Mouse (Mus musculus) lung, embryonic 14.5 days (tissue): ENCODE measurements around the gene 1810010H24Rik. TPM values are rescaled to one million over a fixed set of nuclear protein-coding genes. Genes with fewer than 3 reads are reported as not detected.
"Not testable (repeated sequence)": the region's sequence is repeated elsewhere in the genome, so short reads cannot be mapped to it uniquely, and the experiment has no call there.

Experiments used
- ATAC-seq: fragments of 200-750 bp; cut with Nextera tagmentation; 2 replicates; pipeline ENCODE4 v1.8.0; 2017; ENCODE audit warnings: mild to moderate bottlenecking, moderate TSS enrichment, moderate library complexity; ENCODE audit not compliant: insufficient read depth
- DNase-seq: peaks from one replicate; pipeline ENCODE4 v3.0.0-alpha.2; 2015
- H3K27ac ChIP-seq: fragments of 300-500 bp; sonication (generic); 2 replicates; pipeline ENCODE4 v1.5.1; 2014; ENCODE audit warnings: low read depth, mild to moderate bottlenecking, moderate library complexity
- H3K27me3 ChIP-seq: fragments of 300-500 bp; sonication (generic); 2 replicates; pipeline ENCODE4 v1.6.1; 2014; ENCODE audit warnings: low read length, control low read depth; ENCODE audit not compliant: insufficient read depth
- H3K36me3 ChIP-seq: fragments of 300-500 bp; sonication (generic); 2 replicates; pipeline ENCODE4 v1.6.1; 2014; ENCODE audit warnings: control low read depth; ENCODE audit not compliant: insufficient read depth
- H3K4me1 ChIP-seq: fragments of 300-500 bp; sonication (generic); 2 replicates; pipeline ENCODE4 v1.6.1; 2014; ENCODE audit warnings: antibody characterized with exemption, control low read depth; ENCODE audit not compliant: insufficient read depth
- H3K4me2 ChIP-seq: fragments of 300-500 bp; sonication (generic); 2 replicates; pipeline ENCODE4 v1.6.1; 2014; ENCODE audit warnings: mild to moderate bottlenecking
- H3K4me3 ChIP-seq: fragments of 300-500 bp; sonication (generic); 2 replicates; pipeline ENCODE4 v1.5.1; 2014; ENCODE audit warnings: low read depth, low read length
- H3K9ac ChIP-seq: fragments of 300-500 bp; sonication (generic); 2 replicates; pipeline ENCODE4 v1.6.1; 2014
- H3K9me3 ChIP-seq: fragments of 300-500 bp; sonication (generic); 2 replicates; pipeline ENCODE4 v1.6.1; 2016; ENCODE audit warnings: low read depth, low read length, control low read depth
- CTCF ChIP-seq: IDR thresholded peaks from 2 replicates; pipeline ENCODE4 v1.5.1; 2016; ENCODE audit warnings: antibody characterized with exemption, low read depth
- WGBS: fragments of 180-500 bp; shearing (Covaris S2); extraction: QIAGEN DNeasy Blood & Tissue Kit; methylation state at CpG from one replicate; pipeline ENCODE4 v1.1.7; 2014; 5-methylcytosine and 5-hydroxymethylcytosine counted together
- polyA plus RNA-seq: library from polyadenylated mRNA; unstranded; fragments of >200 nt; fragmentation: Nextera tagmentation; extraction: Ambion mirVana; gene quantifications from 2 replicates; pipeline ENCODE4 v1.2.1, GENCODE M21; 2014

The 1810010H24Rik gene
- polyA plus RNA-seq, 1 experiment from 2014 or later, result 5.1 TPM

- ATAC-seq (no peak), DNase-seq (no peak)
- H3K4me1 ChIP-seq, result peaks cover 9% of the 10 kb centered on the region
- H3K4me2 ChIP-seq, result no peak overlapping the region
- no peak for TF ChIP-seq CTCF
- H3K9me3 ChIP-seq, result no peaks in the 10 kb centered on the region
- H3K4me3 ChIP-seq, result no peak overlapping the region
- peaks cover 77% of the 10 kb centered on the region for H3K36me3 ChIP-seq
- 43% methylated on average over 3 of the region's 3 CpGs for WGBS
- no peak overlapping the region for H3K9ac ChIP-seq
- H3K27me3 ChIP-seq, result no peaks in the 10 kb centered on the region
- no peak overlapping the region for H3K27ac ChIP-seq
Observed at GRCm38 (mm10) chr11:106994246-106995085, 31.0 kb upstream of the 1810010H24Rik start.

DNA sequence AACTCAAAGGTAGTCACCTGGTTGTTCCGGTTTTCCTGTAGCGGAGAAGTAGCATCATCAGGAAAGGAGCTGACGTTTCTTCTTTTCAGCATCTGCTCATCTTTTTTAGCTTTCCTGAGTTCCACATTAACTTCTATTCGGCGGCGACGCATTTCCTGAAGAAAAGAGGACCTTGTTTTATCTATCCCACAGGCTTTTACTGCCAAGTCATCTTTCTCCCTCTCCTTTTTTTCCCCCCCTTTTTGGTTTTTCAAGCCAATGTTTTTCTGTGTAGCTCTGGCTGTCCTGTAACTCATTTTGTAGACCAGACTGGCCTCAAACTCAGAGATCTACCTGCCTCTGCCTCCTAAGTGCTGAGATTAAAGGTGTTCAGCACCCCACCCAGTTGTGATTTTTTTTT lies 29.0 kb upstream of the 1810010H24Rik start:
- 85% methylated on average over 7 of the region's 7 CpGs for WGBS

GRCm38 (mm10) chr11:106997976-106998375 lies 27.5 kb upstream of the 1810010H24Rik start:
- Histone ChIP-seq H3K27me3 (no peaks in the 10 kb centered on the region), H3K4me3 (peak overlapping the region; percentile 99), H3K9me3 (no peaks in the 10 kb centered on the region), H3K36me3 (peaks cover 44% of the 10 kb centered on the region), H3K9ac (peak overlapping the region; percentile 96), H3K4me2 (peak overlapping the region; percentile 71), H3K4me1 (peaks cover 9% of the 10 kb centered on the region), H3K27ac (no peak overlapping the region)
- no peak for TF ChIP-seq CTCF
- DNase-seq (peak; percentile 38), ATAC-seq (no peak)
- WGBS, result 10% methylated on average over 5 of the region's 5 CpGs

More for the DNA sequence above, 29.0 kb upstream of the 1810010H24Rik start:
- H3K27me3 ChIP-seq, H3K27ac ChIP-seq, H3K9me3 ChIP-seq, ATAC-seq, H3K9ac ChIP-seq, H3K4me1 ChIP-seq, DNase-seq: not testable (repeated sequence)
- Histone ChIP-seq H3K36me3 (peaks cover 56% of the 10 kb centered on the region), H3K4me3 (peak overlapping the region; percentile 99), H3K4me2 (peak overlapping the region; percentile 71)

DNA sequence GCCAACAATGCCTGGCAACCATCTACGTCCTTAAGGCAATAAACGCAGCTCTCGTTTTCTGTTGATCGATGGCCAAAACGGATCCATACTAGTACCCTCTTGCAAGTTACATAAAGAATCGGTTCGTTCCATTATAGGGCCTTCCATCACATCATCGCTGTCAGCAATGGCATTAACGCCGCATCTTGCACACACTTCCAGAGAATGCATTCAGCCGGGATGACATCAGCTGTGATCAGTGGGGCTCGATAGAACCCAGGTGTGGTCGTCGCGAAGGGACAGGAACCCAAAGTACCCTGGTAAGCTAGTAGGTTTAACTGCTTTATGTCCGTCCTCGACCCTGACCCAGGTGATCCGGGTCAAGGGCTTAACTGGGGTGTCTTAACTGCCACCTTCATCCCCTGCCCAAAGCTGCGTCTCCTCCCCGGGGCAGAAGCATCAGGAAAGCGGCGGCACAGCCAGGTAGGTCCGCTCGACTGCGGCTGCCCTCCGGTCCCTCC lies 26.8 kb upstream of the 1810010H24Rik start:
- H3K9me3 ChIP-seq, result no peaks in the 10 kb centered on the region
- under 1% methylated on average over 26 of the region's 26 CpGs for WGBS
- peak; percentile 15 for ATAC-seq
- peak overlapping the region; percentile 95 for H3K27ac ChIP-seq
- peak overlapping the region; percentile 71 for H3K4me2 ChIP-seq
- peak overlapping the region; percentile 96 for H3K9ac ChIP-seq
- peaks cover 37% of the 10 kb centered on the region for H3K36me3 ChIP-seq
- DNase-seq, result peak; percentile 56
- no peak for TF ChIP-seq CTCF
- H3K4me3 ChIP-seq, result peak overlapping the region; percentile 99
- no peaks in the 10 kb centered on the region for H3K27me3 ChIP-seq
- H3K4me1 ChIP-seq, result peaks cover 9% of the 10 kb centered on the region

GRCm38 (mm10) chr11:106999151-106999948 lies 26.1 kb upstream of the 1810010H24Rik start, which contains the start of gene Kpna2:
Gene Kpna2, minus strand, starts transcription at chr11:106999541.
- Histone ChIP-seq H3K4me2 (peak within 1 kb of the TSS; percentile 71), H3K9ac (peak within 1 kb of the TSS; percentile 96), H3K27ac (peak within 1 kb of the TSS; percentile 95), H3K36me3 (peaks cover 31% of the 10 kb centered on the region), H3K4me1 (peaks cover 9% of the 10 kb centered on the region), H3K4me3 (peak within 1 kb of the TSS; percentile 99), H3K9me3 (no peaks in the 10 kb centered on the region), H3K27me3 (no peaks in the 10 kb centered on the region)
- peak; percentile 96 for ATAC-seq
- under 1% methylated on average over 62 of the region's 62 CpGs for WGBS
- no peak for TF ChIP-seq CTCF
- peak; percentile 98 for DNase-seq

DNA sequence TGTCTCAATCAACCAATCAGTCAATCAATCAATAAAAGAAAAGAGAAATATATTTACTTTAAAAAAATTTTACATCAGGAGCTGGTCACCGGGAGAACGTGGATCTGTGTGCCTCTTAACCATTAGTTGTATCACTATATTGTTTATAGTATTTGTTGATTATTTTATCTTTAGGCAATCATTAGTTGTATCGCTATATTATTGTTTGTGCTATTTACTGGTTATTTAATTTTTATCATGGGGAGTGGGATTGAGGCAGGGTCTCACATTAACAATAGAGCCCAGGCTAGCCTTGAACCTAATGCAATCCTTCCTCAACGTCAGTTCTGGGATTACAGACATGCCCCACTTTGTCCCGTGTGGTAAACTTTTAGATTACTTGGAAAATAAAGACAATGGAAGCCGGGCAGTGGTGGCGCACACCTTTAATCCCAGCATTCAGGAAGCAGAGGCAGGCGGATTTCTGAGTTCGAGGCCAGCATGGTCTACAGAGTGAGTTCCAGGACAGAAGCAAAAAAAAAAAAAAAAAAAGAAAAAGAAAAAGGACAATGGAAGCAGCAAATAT lies 25.4 kb upstream of the 1810010H24Rik start:
- Histone ChIP-seq H3K27me3 (no peaks in the 10 kb centered on the region), H3K4me2 (peak overlapping the region; percentile 69), H3K9ac (peak overlapping the region; percentile 61), H3K4me3 (peak overlapping the region; percentile 99), H3K4me1 (peaks cover 4% of the 10 kb centered on the region), H3K27ac (peak overlapping the region; percentile 84), H3K9me3 (no peaks in the 10 kb centered on the region), H3K36me3 (peaks cover 24% of the 10 kb centered on the region)
- WGBS, result 79% methylated on average over 9 of the region's 9 CpGs
- ATAC-seq (no peak), DNase-seq (no peak)
- no peak for TF ChIP-seq CTCF
